Mouse (Mus musculus) brain, embryonic 14.5 days (tissue): Measurements from ENCODE around the gene Zfp961. TPM values are rescaled to one million over a fixed set of nuclear protein-coding genes. Genes with fewer than 3 reads are reported as not detected.

Experiments
- DNase-seq: peaks from one replicate; pipeline ENCODE4 v3.0.0-alpha.2; 2011; ENCODE audit warnings: low read depth
- CTCF ChIP-seq: fragments of 200-500 bp; IDR thresholded peaks from 2 replicates; pipeline ENCODE4 v1.5.1; 2012; ENCODE audit warnings: inconsistent platforms, mild to moderate bottlenecking, moderate library complexity, borderline replicate concordance; ENCODE audit not compliant: insufficient read depth, insufficient read length; ENCODE audit errors: extremely low read depth
- POLR2A ChIP-seq: fragments of 200-500 bp; IDR thresholded peaks from 2 replicates; pipeline ENCODE4 v1.6.1; 2012; ENCODE audit warnings: mild to moderate bottlenecking, inconsistent platforms, borderline replicate concordance; ENCODE audit not compliant: poor library complexity, insufficient read depth, insufficient read length, severe bottlenecking; ENCODE audit errors: extremely low read depth
- polyA plus RNA-seq: library from polyadenylated mRNA; depleted of rRNA; stranded (reverse); fragments of >200 nt; gene quantifications from 2 replicates; pipeline ENCODE4 v1.2.3, GENCODE M21; 2012; rRNA removed

Zfp961 gene
- polyA plus RNA-seq, 1 experiment, result 22.0 TPM

DNA sequence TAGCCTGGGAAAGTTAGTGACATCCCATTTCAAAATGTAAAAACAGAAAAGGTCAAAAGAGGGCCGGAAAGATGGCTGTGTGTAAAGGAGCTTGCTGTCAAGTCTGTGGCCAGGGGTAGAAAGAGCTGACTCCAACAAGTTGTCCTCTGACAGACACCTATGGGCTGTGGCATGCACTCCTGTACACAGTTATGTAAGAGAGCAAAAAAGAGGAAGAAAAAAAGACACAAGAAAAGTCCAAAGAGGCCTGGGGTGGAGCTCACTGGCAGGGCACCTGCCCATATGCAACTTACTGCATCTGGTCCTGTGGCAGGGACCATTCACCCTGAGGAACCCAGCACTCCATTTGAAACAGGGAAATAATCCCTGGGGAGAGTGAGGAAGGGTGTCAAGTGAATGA, 91.7 kb downstream of the Zfp961 start:
- DNase-seq, result no peak
- TF ChIP-seq CTCF (no peak), POLR2A (no peak)

Other genes starting within 250 kb of the Zfp961 start
- 0.45 and 0.46 TPM in 2 replicates for gene B3gnt3, start 249.2 kb upstream of the Zfp961 start, polyA plus RNA-seq
- 146 and 203 TPM in 2 replicates for gene Fcho1, start 225.3 kb upstream of the Zfp961 start, polyA plus RNA-seq
- gene Zfp709, start 69.0 kb upstream of the Zfp961 start, polyA plus RNA-seq, result 1.9 and 3.7 TPM in 2 replicates
- gene Zfp882, start 42.4 kb upstream of the Zfp961 start, polyA plus RNA-seq, result 9.0 and 13.1 TPM in 2 replicates
- gene Zfp617, start 42.4 kb upstream of the Zfp961 start, polyA plus RNA-seq, result 18.2 and 20.9 TPM in 2 replicates
- gene Cyp4f18, start 58.6 kb downstream of the Zfp961 start, polyA plus RNA-seq, result 0.08 and 0.18 TPM in 2 replicates
- gene Olfr372, start 90.2 kb downstream of the Zfp961 start, polyA plus RNA-seq, result not detected in 2 replicates
- not detected in 2 replicates for gene Olfr373, start 132.1 kb downstream of the Zfp961 start, polyA plus RNA-seq
- gene Olfr374, start 156.0 kb downstream of the Zfp961 start, polyA plus RNA-seq, result not detected in 2 replicates
- 134 and 149 TPM in 2 replicates for gene Tpm4, start 183.9 kb downstream of the Zfp961 start, polyA plus RNA-seq
- gene Rab8a, start 210.2 kb downstream of the Zfp961 start, polyA plus RNA-seq, result 90.8 and 92.0 TPM in 2 replicates
- 0.09 and 0.14 TPM in 2 replicates for gene Hsh2d, start 238.6 kb downstream of the Zfp961 start, polyA plus RNA-seq